Mouse (Mus musculus): ENCODE measurements around the gene Gm26897. TPM values are rescaled to one million over a fixed set of nuclear protein-coding genes. Genes with fewer than 3 reads are reported as not detected.

Gene Gm26897
- not detected for total RNA-seq (2021)

- DNase-seq (ENCODE audit: extremely low spot score in 1 of 2, low spot score in 1 of 2), result no peak
Observed at GRCm38 (mm10) chr5:111733851-111734250, at the start of gene Gm26897. Gene Gm26897 (plus strand): TSS chr5:111733924.

- no peak for DNase-seq (ENCODE audit: extremely low spot score in 1 of 2, low spot score in 1 of 2)
Observed at GRCm38 (mm10) chr5:111687370-111687769, 46.4 kb upstream of the Gm26897 start.

GRCm38 (mm10) chr5:111688584-111688983 is 45.1 kb upstream of the Gm26897 start:
- DNase-seq (ENCODE audit: extremely low spot score in 1 of 2, low spot score in 1 of 2), result no peak

GRCm38 (mm10) chr5:111697996-111698395 is 35.7 kb upstream of the Gm26897 start:
- no peak for DNase-seq (ENCODE audit: extremely low spot score in 1 of 2, low spot score in 1 of 2)

GRCm38 (mm10) chr5:111699711-111700303 is 33.9 kb upstream of the Gm26897 start:
- DNase-seq (ENCODE audit: extremely low spot score in 1 of 2, low spot score in 1 of 2), result no peak

- DNase-seq (ENCODE audit: extremely low spot score in 1 of 2, low spot score in 1 of 2), result no peak
Observed at GRCm38 (mm10) chr5:111701634-111702329, 31.9 kb upstream of the Gm26897 start.

- DNase-seq (ENCODE audit: extremely low spot score in 1 of 2, low spot score in 1 of 2), result no peak
Observed at GRCm38 (mm10) chr5:111703586-111703985, 30.1 kb upstream of the Gm26897 start.

GRCm38 (mm10) chr5:111704326-111704725 is 29.4 kb upstream of the Gm26897 start:
- no peak for DNase-seq (ENCODE audit: extremely low spot score in 1 of 2, low spot score in 1 of 2)

- no peak for DNase-seq (ENCODE audit: extremely low spot score in 1 of 2, low spot score in 1 of 2)
Observed at GRCm38 (mm10) chr5:111709195-111709901, 24.4 kb upstream of the Gm26897 start.

GRCm38 (mm10) chr5:111719018-111719417 is 14.7 kb upstream of the Gm26897 start:
- DNase-seq (ENCODE audit: extremely low spot score in 1 of 2, low spot score in 1 of 2), result no peak

GRCm38 (mm10) chr5:111720726-111721125 is 13.0 kb upstream of the Gm26897 start:
- peak in 1 of 2 experiments; percentile 8 for DNase-seq (ENCODE audit: extremely low spot score in 1 of 2, low spot score in 1 of 2)

GRCm38 (mm10) chr5:111724713-111725112 is 9.0 kb upstream of the Gm26897 start:
- no peak for DNase-seq (ENCODE audit: extremely low spot score in 1 of 2, low spot score in 1 of 2)

GRCm38 (mm10) chr5:111725195-111725920 is 8.4 kb upstream of the Gm26897 start:
- DNase-seq (ENCODE audit: extremely low spot score in 1 of 2, low spot score in 1 of 2), result no peak

- no peak for DNase-seq (ENCODE audit: extremely low spot score in 1 of 2, low spot score in 1 of 2)
Observed at GRCm38 (mm10) chr5:111728411-111728810, 5.3 kb upstream of the Gm26897 start.

GRCm38 (mm10) chr5:111730560-111731167 is 3.1 kb upstream of the Gm26897 start:
- DNase-seq (ENCODE audit: extremely low spot score in 1 of 2, low spot score in 1 of 2), result no peak

- DNase-seq (ENCODE audit: extremely low spot score in 1 of 2, low spot score in 1 of 2), result no peak
Observed at GRCm38 (mm10) chr5:111732194-111732593, 1.5 kb upstream of the Gm26897 start.

GRCm38 (mm10) chr5:111739480-111739879 is 5.8 kb downstream of the Gm26897 start:
- no peak for DNase-seq (ENCODE audit: extremely low spot score in 1 of 2, low spot score in 1 of 2)

GRCm38 (mm10) chr5:111740384-111741275 is 6.9 kb downstream of the Gm26897 start:
- no peak for DNase-seq (ENCODE audit: extremely low spot score in 1 of 2, low spot score in 1 of 2)

- no peak for DNase-seq (ENCODE audit: extremely low spot score in 1 of 2, low spot score in 1 of 2)
Observed at GRCm38 (mm10) chr5:111741352-111741751, 7.6 kb downstream of the Gm26897 start.
